Comparison of ENCODE assay signal across 15 mouse cellular contexts in the genomic region with DNA sequence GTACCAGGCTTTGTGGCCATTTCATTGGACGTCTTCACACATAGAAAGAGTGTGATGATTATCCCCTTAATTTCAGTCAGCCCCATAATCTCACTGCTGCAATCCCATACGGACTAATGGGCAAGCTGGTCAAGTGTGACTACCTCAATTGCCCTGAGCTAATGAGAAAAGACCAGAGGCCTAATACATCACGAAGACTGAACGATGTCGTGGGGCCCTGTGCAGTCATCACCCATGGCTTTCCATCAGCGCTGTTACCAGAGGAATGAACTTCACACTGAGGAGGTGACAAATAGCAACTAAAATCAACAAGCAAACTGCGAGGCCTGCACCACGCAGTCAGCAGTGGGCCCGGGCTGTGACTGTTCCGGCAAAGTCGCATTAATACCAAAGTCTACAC.
"Had no signal": no experiment of that assay in that cellular context is flagged by ENCODE, and none has a peak within 500 bp of the region (broad histone marks: within the 10 kb centered on the region; RNA-seq: fewer than 3 reads in every experiment).

No protein-coding gene starts in this region.

- DNase-seq: kidney, adult 8-10 months; kidney, postnatal 10 days; layer of hippocampus, adult 9-11 months; liver, embryonic 13.5 days; lung, adult 2 months; retina, postnatal 1 day; right cerebral cortex, postnatal 25 days; spleen, adult 18-20 months; thymus, postnatal 25 days had no signal

- H3K4me1 ChIP-seq: liver, embryonic 13.5 days; stomach, embryonic 15.5 days had no signal

- H3K9me3 ChIP-seq: liver, embryonic 13.5 days; midbrain, embryonic 13.5 days; stomach, embryonic 15.5 days had no signal

- H3K27me3 ChIP-seq: liver, embryonic 13.5 days; midbrain, embryonic 13.5 days; stomach, embryonic 15.5 days had no signal

- H3K27ac ChIP-seq: layer of hippocampus, adult 2 months; left cerebral cortex, adult 2 months; liver, embryonic 13.5 days; macrophage; midbrain, embryonic 13.5 days; stomach, embryonic 15.5 days had no signal

- H3K4me2 ChIP-seq: liver, embryonic 13.5 days; midbrain, embryonic 13.5 days; stomach, embryonic 15.5 days had no signal

- H3K4me3 ChIP-seq: layer of hippocampus, adult 2 months; left cerebral cortex, adult 2 months; liver, embryonic 13.5 days; midbrain, embryonic 13.5 days; stomach, embryonic 15.5 days had no signal

- H3K36me3 ChIP-seq: liver, embryonic 13.5 days; midbrain, embryonic 13.5 days; stomach, embryonic 15.5 days had no signal

- H3K9ac ChIP-seq: liver, embryonic 13.5 days; midbrain, embryonic 13.5 days; stomach, embryonic 15.5 days had no signal

- ATAC-seq: intestine, postnatal 0 days; midbrain, embryonic 13.5 days had no signal
